Mouse (Mus musculus) naive thymus-derived CD4-positive, alpha-beta T cell, adult 2 months (primary cell): ENCODE results near the gene Mex3d.

Experiments used
- DNase-seq: peaks from one replicate; pipeline ENCODE4 v3.0.0-alpha.2; 2011; ENCODE audit warnings: low read depth

Gene Mex3d

DNA sequence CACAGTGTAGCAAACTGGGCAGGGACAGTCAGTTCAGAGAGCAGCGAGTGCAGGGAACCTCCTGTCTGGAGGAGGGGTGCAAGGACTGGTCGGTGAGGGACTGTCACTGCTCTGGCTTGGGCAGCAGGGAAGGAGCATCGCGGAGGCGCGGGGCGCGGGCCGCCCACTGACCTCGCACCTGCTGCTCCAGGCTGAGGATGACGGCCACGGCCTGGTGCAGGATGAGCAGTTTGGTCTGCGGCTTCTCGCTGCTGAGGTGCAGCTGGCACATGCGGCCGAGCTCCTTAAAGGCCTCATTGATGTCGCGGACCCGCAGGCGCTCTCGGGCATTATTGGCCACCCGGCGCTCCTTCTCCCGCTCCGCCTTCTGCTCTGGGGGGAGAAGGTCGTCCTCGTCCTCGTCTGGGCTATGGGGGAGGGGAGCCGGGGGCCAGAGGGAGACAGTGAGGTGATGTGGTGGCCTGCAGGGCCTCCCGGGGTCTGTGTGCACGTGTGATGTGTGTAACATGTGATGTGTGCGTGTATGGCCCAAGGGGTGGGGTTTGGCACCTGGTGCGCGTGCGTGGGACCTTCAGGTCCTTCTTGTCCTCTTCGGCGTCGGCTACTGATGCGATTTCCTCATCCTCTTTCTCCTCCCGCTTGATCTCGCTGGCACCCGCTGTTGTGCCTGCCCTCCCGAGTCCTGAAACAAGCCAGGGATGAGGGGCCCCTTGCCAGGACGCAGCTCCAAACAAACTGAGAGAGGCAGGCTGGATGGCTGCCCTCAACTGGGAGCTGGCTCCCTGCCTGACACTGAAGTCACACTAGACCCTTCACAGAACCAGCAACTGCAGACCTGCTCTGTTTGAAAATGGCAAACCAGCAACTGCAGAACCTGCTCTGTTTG, 25.4 kb upstream of the Mex3d start:
- DNase-seq, result no peak

- no peak for DNase-seq
Observed at GRCm38 (mm10) chr10:80407924-80408323, 20.5 kb upstream of the Mex3d start.

DNA sequence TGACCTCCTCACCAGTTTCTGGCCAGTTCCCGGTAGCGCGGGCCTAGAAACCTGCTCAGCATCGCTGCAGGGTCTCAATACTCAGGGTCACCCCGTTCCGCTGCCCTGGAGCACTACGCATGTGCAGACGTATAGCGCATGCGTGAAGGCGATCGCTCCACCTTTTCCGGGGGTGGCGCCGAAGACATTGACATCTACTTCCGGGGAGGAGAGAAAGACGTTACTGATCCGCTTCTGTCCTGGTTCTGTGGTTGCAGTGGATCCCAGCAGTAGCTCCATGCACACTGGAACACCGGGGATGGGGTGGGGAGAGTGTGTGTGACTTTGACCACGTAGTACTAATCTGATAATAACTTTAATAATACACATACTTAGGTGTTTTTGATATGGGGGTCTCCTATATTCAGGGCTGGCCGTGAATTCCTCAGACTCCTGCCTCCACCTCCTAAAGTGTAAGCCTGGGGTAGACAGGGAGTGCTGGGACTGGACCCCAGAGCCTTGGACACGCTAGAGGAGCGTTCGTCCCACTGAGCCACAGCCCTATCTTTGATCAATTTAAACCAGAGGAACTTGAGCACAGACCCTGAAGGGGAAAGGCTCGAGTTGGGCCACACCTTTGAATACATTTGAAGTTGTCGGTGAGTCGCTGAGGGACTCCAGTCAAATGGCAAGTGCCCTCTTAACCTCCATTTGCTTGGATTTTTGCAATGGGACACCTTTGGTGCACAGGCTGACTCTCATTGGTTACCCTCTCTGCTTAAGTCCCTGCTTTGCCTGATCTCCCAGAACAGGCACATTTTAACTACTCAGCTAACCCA, 19.4 kb upstream of the Mex3d start, which contains the start of gene Uqcr11:
Gene Uqcr11, minus strand, starts transcription at position 147 of the 818 bp plus-strand sequence.
- peak; percentile 94 for DNase-seq

DNA sequence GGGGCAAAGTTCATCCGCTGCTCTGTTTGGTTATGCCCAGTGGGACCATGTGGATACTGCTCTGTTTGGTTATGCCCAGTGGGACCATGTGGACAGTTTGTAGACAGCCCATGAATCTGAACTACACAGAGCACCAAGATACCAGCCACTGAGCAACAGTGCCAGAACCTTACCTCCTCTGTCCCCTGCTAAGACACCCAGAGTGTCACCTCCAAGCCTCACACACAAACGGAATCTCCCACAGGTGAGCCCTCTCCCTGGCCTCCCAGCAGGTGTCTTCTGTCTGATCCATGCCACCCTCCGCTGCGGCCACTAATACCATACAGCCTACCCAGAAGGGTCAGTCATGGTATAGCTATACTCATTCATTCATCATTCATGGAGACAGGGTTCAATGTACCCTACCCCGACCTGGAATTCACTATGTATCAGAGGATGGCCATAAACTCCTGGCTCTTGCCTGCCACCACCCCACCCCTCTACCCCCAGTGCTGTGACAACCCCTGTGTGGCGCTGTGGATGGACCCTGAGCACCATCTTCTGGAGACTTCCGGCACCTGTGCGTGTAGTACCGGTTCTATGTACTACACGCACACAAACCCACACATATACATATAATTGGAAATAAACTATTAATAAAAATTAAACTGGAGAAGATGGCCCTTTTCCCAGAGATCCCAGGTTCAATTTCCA, 18.2 kb upstream of the Mex3d start:
- peak; percentile 42 for DNase-seq

GRCm38 (mm10) chr10:80403044-80403692, 15.7 kb upstream of the Mex3d start:
- peak; percentile 71 for DNase-seq

DNA sequence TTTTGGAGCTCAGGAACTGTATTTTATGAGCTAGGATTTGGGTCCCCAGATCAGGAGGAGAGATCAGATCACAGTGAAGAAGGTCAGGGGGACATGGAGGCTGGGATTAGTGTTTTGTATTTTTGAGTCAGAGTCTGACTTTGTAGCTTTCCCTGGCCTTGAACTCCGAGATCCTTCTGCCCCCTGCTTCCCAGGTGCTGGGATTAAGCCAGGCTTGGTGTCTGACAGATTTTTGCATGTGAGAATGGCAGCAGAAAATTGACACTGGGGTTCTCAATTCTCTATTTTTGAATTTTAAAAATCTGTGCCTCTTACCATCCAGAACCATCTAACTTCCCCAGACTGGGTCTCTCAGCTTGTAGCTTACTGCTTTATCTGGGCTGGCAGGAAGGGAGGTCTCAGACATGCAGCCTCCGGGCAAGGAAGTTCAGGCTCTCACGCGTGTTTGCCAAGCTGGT, 13.3 kb upstream of the Mex3d start:
- no peak for DNase-seq

DNA sequence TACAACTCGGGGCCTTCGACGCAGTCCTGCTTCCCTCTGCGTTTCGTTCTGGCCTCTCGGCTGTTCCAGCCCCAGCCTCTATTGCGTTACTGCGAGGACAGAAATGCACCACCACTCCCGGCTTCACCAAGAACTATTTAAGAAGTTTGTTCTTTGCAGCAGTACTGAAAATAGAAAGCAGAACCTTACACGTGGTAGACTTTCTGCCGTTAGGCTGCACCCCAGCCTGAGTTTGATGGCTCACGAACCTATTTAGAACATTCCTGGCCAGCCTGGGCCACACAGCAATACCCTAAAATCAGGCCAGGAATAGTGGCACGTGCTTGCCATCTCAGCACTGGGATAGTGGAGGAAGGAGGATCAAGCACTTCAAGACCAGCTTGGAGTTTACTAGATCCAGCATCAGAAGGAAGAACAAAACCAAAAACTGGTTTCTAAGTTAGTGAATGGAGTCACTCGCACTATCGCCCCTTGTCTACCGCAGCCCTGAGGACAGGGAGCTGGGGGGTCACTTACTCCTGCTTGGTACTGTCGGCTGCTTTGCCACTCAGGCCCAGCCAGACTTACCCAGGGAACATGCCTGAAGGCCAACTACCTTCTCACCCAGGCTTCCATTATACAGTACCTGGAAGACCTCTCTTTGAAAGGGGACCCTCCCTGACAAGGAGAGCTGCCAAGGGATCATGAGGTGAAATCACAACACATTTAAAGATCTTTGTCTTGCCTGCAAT, 12.7 kb upstream of the Mex3d start:
- DNase-seq, result no peak

DNA sequence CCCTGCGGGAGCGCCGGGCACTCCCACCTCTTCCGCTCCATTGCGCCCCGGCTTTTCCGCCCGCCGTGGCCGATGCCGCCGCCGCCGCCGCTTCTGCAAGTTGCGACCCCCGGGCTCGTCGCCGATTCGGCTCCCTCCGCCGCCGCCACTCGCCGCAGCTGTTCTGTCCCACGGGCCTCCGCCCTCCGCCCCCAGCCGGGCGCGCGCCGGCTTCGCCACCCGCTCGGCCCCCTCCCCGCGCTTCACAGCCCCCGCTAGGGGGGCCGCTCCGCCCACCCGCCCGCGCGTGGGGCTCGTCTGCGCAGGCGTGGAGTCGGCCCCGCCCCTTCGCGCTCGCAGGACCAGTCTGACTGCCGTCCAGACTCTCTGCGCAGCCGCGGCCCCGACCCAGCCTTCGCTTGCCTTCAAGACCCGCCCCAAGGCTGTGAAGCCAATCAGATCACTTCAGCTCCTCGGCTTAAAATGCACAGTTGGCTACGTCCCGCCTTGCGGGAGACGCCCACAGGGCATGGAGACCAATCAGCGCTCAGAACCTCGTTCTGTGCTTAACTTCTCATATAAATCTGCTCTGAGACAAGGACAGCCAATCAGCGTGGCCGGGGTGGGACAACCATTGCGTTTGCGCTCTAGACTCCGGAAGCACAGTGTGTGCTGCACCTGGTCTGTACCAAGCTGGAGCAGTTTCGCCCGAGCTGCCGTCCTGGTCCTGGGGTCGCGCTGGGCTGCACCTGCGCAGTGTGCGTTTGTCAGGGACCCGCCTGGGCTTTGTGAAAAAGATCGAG, 11.9 kb upstream of the Mex3d start, which contains the start of gene Mbd3:
Gene Mbd3, minus strand, starts transcription at position 360 of the 782 bp plus-strand sequence.
- DNase-seq, result peak; percentile 100

DNA sequence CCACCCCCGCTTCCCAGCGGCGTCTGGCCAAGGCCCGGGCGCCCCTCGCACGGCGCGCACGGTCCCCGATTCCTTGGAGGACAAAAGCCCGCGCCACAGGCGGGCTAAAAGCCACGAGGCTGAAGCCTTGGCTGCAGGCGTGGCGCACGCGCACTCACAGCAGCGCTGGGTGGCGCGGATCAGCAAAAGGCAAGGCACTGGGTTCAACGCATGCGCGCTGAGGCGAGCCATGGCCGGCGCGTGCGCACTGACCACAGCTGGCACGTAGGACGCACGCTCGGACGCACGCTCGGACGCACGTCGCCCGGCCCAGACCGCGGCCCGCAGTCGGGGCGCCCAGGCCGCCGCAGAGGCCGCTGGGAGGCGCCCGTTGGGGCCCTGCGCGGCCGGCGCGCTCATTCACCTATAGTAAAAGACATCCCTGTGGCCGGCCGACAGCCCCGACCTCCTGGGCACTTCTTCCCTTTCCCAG, 11.3 kb upstream of the Mex3d start:
- DNase-seq, result peak; percentile 99

DNA sequence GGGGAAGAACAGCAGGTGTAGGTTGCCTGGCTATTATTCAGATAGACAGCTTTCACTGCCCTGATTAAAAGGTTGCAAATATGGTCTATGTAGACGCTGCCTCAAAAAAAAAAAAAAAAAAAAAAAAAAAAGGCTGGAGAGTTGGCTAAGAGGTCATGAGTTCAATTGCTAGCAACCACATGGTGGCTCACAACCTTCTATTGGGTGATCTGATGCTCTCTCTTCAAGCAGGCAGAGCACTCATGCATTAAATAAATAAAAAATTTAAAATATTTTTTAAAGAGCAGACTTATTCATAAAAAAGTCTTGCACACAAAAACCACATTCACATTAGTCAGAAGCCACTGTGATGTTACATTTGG, 10.7 kb upstream of the Mex3d start:
- no peak for DNase-seq

GRCm38 (mm10) chr10:80397524-80398173, 10.2 kb upstream of the Mex3d start:
- no peak for DNase-seq

DNA sequence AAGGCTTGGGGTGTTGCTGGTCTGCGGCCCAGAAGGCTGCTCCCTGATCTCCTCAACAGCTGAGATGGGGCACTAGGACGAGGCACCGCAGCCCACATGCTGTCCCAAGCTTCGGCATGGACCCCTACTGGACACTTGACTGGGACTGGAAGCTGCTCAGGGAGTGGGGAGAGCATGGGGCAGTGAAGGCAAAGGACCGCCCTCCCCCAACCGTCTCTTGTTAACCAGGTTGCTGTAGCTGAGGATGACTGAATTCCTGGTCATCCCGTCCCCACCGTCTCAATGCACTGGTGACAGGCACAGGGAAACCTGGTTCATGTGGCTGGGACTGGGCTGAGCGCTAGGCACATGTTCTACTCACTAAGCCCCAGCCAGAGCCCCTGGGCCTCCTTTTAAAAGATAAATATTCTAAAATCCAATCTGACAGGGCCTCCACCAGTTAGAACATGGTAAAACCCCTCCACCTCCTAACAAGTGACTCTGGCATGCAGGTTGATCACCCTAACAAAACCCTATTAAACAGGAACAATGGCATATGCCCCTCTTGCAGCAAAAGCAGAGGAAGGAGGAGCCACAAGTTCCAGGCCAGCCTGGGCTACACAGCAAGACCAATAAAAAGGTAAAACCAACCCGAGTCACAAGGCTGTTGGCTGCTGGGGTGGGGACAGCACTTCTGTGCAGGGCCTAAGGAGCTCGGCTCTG, 9.5 kb upstream of the Mex3d start:
- DNase-seq, result no peak

- no peak for DNase-seq
Observed at GRCm38 (mm10) chr10:80395025-80395627, 7.7 kb upstream of the Mex3d start.

DNA sequence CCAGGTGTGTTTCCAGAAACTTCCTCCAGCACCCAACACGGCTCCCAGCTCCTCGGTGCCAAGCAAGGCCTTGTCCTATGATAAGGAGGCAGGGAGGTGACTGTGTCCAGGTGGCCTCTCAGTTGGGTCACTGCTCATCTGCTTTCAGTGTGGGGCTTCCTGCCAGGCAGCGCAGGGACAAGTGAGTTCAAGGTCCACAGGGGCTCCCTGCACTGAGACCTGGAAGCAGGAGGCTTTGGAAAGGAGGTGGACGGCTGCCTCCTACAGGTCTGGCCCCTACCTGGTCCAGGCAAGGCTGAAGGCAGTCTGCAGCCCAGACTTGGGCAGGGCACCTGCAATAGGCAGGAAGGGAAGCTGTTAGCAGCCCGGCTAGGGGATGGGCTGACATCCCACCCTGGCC, 5.2 kb upstream of the Mex3d start:
- no peak for DNase-seq

DNA sequence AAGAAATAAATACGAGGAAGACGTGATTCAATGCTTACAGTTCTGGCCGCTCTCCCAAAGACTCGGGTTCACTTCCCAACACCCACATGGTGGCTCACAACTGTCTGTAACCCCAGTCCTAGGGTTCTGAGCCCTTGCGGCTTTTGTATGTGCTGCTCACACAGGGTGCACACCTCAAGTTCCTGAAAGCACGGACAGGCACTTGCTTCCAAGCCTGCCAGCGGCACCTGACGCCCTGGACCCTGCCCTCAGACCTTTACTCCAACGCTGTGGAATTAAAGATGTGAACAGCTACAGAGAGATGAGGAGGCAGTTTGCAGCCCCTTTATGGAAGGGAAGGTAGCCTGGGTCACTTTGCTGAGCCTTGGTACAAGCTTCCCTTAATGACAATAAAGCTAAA, 3.2 kb upstream of the Mex3d start:
- DNase-seq, result no peak

DNA sequence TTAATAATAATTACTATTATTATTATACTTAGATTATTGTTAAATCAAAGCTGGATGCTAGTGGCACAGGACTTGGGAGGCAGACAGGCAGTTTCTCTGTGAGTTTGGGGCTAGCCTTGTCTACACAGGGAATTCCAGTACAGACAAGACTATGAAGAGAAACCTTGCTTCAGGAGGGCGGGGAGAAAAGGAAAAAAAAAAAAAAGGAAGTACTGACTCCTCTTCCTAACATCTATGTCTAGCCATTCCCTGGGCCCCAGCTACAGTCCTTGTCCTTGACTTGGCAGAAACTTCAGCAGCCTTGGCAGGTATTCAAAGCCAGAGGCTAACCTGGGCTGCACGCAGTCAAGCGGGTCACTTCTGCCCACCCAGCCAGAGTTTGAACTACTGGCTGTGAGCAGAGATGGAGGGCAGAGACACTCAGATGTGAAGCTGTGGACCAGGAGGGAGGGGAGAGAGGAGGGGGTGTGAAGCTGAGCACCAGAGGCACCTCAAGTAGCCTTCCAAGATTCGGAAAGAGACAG, 1.8 kb upstream of the Mex3d start:
- no peak for DNase-seq

- no peak for DNase-seq
Observed at GRCm38 (mm10) chr10:80388731-80389130, 1.3 kb upstream of the Mex3d start.

DNA sequence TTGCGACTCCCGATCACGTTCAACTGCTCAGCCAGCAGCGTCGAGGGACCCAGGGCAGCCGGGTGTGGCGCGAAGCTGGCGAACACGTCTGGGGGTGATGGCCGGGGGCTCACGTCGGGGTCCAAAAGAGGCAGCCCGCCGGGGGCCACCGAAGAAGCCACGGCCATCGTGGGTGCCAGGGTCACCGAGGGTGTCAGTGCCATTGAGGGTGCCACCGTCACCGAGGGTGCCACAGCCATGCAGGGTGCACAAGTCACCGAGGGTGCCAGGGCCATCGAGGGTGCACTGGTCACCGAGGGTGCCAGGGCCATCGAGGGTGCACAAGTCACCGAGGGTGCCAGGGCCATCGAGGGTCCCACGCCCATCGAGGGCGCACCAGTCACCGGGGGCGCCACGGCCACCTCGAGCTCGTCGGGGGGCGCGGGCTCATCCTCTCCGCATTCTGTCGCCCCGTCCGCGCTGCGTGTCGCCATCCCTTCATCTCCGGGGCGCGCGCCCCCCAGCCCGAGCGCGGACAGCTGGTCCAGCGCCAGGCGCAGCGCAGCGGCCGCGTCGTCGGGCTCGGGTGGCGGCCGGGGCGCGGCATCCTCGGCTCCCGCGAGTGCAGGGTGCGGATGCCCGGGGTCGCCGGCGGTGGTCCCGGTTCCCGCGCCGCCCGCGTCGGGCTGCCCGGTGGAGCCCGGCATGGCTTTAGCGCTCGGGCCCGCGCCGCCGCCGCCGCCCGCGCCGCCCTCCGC, 556 bp downstream of the Mex3d start:
- peak; percentile 51 for DNase-seq
